Mouse (Mus musculus) ES-CJ7 (cell line): ENCODE results near the gene Vmn1r70.

Source experiments
- DNase-seq: peaks from one replicate; pipeline ENCODE4 v3.0.0; 2011; ENCODE audit warnings: low read depth, low spot score

Vmn1r70 gene

GRCm38 (mm10) chr7:10631232-10631631 lies at the start of gene Vmn1r70:
Vmn1r70 (plus strand) TSS chr7:10631532.
- no peak for DNase-seq

- no peak for DNase-seq
Measured at GRCm38 (mm10) chr7:10613559-10613958, 17.8 kb upstream of the Vmn1r70 start, which contains the start of gene Vmn1r69. Vmn1r69 (minus strand) TSS chr7:10613659.
